Mouse (Mus musculus) intestine, embryonic 15.5 days (tissue): ENCODE results near the gene Ncor2. TPM values are rescaled to one million over a fixed set of nuclear protein-coding genes. Genes with fewer than 3 reads are reported as not detected.
A peak's percentile ranks its signal among the peaks of the same experiment; 100 is the strongest.

Experiments used
- ATAC-seq: fragments of 200-750 bp; cut with Nextera tagmentation; 2 replicates; pipeline ENCODE4 v1.8.0; 2017; ENCODE audit warnings: moderate TSS enrichment, moderate library complexity
- H3K27ac ChIP-seq: fragments of 300-500 bp; sonication (generic); 2 replicates; pipeline ENCODE4 v1.5.1; 2015; ENCODE audit warnings: mild to moderate bottlenecking, inconsistent platforms
- H3K27me3 ChIP-seq: fragments of 300-500 bp; sonication (generic); replicated peaks from 2 replicates; pipeline ENCODE4 v1.6.1; 2015; ENCODE audit warnings: inconsistent platforms
- H3K36me3 ChIP-seq: fragments of 300-500 bp; sonication (generic); 2 replicates; pipeline ENCODE4 v1.6.1; 2015; ENCODE audit warnings: inconsistent platforms
- H3K4me1 ChIP-seq: fragments of 300-500 bp; sonication (generic); replicated peaks from 2 replicates; pipeline ENCODE4 v1.6.1; 2015; ENCODE audit warnings: inconsistent platforms
- H3K4me2 ChIP-seq: fragments of 300-500 bp; sonication (generic); replicated peaks from 2 replicates; pipeline ENCODE4 v1.6.1; 2015; ENCODE audit warnings: mild to moderate bottlenecking, inconsistent platforms
- H3K4me3 ChIP-seq: fragments of 300-500 bp; sonication (generic); replicated peaks from 2 replicates; pipeline ENCODE4 v1.5.1; 2015; ENCODE audit warnings: inconsistent platforms
- H3K9ac ChIP-seq: fragments of 300-500 bp; sonication (generic); 2 replicates; pipeline ENCODE4 v1.6.1; 2015; ENCODE audit warnings: inconsistent platforms
- H3K9me3 ChIP-seq: fragments of 300-500 bp; sonication (generic); 2 replicates; pipeline ENCODE4 v1.6.1; 2016; ENCODE audit warnings: inconsistent platforms
- whole genome bisulfite sequencing: fragments of 180-500 bp; shearing (Covaris S2); methylation state at CpG from one replicate; pipeline ENCODE4 v1.1.7; 2015; 5-methylcytosine and 5-hydroxymethylcytosine counted together
- polyA plus RNA-seq: library from polyadenylated mRNA; unstranded; fragments of >200 nt; fragmentation: Nextera tagmentation; extraction: Ambion mirVana; gene quantifications from 2 replicates; pipeline ENCODE4 v1.2.1, GENCODE M21; 2015

Ncor2 gene
- polyA plus RNA-seq, 1 experiment from 2014 or later, result 20.0 TPM

DNA sequence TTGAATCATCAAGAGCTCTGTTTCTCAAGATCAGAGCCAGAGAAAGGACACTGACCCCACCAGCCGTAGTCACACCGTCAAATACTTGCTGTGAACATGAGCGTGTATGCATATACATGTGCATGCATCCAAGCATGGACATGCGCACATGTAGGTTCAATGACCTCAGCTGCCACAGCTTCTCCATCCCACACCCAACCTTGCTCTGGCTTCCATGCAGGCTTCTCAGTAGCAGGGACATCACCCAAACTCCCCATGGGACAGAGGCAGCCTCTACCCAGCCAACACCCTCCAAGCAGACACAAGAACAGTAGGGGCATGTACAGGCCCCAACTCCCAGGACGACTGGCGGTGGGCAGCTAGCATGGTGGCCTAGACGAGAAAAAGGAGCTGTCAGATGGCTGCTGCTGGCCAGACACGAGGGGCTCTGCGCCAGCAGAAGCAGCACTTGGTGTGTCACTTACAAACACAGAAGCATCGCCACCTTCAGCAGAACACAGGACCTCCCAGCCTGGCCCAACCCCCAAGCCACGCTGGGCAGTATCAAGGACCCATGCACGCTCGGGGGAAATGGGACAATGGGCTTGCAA is 40.1 kb downstream of the Ncor2 start:
- Histone ChIP-seq H3K9ac (no peak overlapping the region), H3K27ac (0 out of 2 replicates have a peak overlapping the region, but pooled peaks have one; percentile 96), H3K4me3 (no peak overlapping the region), H3K36me3 (no peaks in the 10 kb centered on the region), H3K9me3 (no peaks in the 10 kb centered on the region), H3K27me3 (no peaks in the 10 kb centered on the region), H3K4me2 (0 out of 2 replicates have a peak overlapping the region, but pooled peaks have one; percentile 14), H3K4me1 (peaks cover 84% of the 10 kb centered on the region)
- WGBS, result 76% methylated on average over 13 of the region's 13 CpGs
- no peak for ATAC-seq

GRCm38 (mm10) chr5:125137672-125138285 is 41.2 kb downstream of the Ncor2 start:
- H3K27me3 ChIP-seq, result no peaks in the 10 kb centered on the region
- no peak overlapping the region for H3K4me2 ChIP-seq
- peaks cover 85% of the 10 kb centered on the region for H3K4me1 ChIP-seq
- no peak overlapping the region for H3K9ac ChIP-seq
- no peak overlapping the region for H3K4me3 ChIP-seq
- ATAC-seq, result no peak
- no peak overlapping the region for H3K27ac ChIP-seq
- no peaks in the 10 kb centered on the region for H3K36me3 ChIP-seq
- WGBS, result 91% methylated on average over 18 of the region's 18 CpGs
- no peaks in the 10 kb centered on the region for H3K9me3 ChIP-seq

DNA sequence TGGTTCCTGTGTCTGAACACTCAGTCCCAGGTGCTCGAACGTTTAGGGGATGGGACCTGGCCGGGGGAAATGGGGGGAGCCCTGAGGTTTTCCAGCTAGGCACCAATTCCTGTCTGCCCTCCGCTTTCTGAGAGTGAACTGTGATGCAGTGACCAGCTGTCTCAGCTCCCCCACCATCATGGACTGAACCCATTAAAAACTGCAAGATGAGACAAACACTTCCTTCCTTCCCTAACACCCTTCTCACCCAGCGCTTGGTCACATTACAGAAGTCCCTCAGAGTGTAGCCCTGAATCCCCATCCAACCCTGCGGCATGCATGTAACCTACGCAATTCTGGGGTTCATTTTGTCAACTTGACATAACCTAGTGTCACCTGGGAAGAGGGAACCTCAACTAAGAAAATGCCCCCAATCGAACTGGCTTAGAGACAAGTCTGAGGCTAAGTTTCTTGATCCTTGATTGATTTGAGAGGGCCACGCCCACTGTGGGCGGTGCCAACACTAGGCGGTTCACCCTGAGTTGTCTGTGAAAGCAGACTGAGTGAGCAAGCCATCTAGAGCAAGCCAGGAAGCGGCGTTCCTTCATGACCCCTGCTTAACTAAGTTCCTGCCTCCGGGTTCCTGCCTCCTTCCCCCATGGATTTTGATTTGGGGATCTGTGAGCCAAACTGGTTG is 41.9 kb downstream of the Ncor2 start:
- Histone ChIP-seq H3K4me2 (no peak overlapping the region), H3K9ac (no peak overlapping the region), H3K4me3 (no peak overlapping the region), H3K36me3 (no peaks in the 10 kb centered on the region), H3K9me3 (no peaks in the 10 kb centered on the region), H3K27ac (no peak overlapping the region), H3K4me1 (peaks cover 85% of the 10 kb centered on the region), H3K27me3 (no peaks in the 10 kb centered on the region)
- WGBS, result 43% methylated on average over 14 of the region's 14 CpGs
- ATAC-seq, result no peak

- Histone ChIP-seq H3K4me1 (peaks cover 85% of the 10 kb centered on the region), H3K27me3 (no peaks in the 10 kb centered on the region), H3K9ac (no peak overlapping the region), H3K27ac (no peak overlapping the region), H3K9me3 (no peaks in the 10 kb centered on the region), H3K36me3 (no peaks in the 10 kb centered on the region), H3K4me2 (no peak overlapping the region), H3K4me3 (no peak overlapping the region)
- ATAC-seq, result no peak
- 60% methylated on average over 5 of the region's 5 CpGs for WGBS
Measured at GRCm38 (mm10) chr5:125136296-125136995, 42.6 kb downstream of the Ncor2 start.

DNA sequence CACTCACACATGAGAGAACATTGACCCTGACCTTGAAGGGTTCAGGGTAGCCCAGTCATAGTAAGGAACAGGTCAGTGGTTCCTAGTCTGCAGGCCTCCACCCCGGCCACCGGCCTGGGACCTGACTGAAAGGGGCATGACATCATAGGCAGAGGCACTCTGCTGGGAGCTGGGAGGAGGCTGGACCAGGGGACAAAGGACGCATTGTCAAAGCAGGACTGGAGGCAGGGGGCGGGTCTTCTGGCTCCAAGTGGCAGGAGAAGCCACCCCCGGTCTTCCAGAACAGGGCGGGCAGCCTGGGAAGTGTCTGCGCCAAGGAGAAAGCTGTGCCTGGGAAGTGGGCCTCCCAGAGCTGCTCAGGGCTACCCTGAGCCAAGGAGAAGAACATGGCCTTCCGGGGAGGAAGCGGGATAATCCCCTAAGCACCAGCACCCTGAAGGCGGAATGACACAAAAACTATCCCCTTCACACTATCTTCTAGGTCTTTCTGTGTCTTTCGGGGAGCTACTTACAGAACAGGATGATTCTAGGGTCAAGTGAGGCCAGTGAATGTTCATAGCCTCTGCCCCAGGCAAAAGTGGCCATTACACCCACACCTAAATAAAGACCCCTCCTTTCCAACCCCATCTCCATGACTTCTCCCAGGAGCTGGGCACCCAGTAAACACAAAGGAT is 44.1 kb downstream of the Ncor2 start:
- ATAC-seq, result peak; percentile 92

GRCm38 (mm10) chr5:125134391-125134790 is 44.6 kb downstream of the Ncor2 start:
- Histone ChIP-seq H3K4me2 (peak overlapping the region; percentile 30), H3K27ac (peak overlapping the region; percentile 86), H3K27me3 (no peaks in the 10 kb centered on the region), H3K9me3 (no peaks in the 10 kb centered on the region), H3K36me3 (no peaks in the 10 kb centered on the region), H3K9ac (0 out of 2 replicates have a peak overlapping the region, but pooled peaks have one; percentile 8), H3K4me3 (no peak overlapping the region), H3K4me1 (peaks cover 87% of the 10 kb centered on the region)
- ATAC-seq, result peak; percentile 75
- WGBS, result 35% methylated on average over 7 of the region's 7 CpGs

More for the DNA sequence above, 44.1 kb downstream of the Ncor2 start:
- Histone ChIP-seq H3K4me1 (peaks cover 87% of the 10 kb centered on the region), H3K4me2 (peak overlapping the region; percentile 30), H3K4me3 (no peak overlapping the region), H3K9me3 (no peaks in the 10 kb centered on the region), H3K27ac (peak overlapping the region; percentile 86), H3K27me3 (no peaks in the 10 kb centered on the region), H3K9ac (no peak overlapping the region; the same call in 1 of the 2 replicates), H3K36me3 (no peaks in the 10 kb centered on the region)
- 33% methylated on average over 11 of the region's 11 CpGs for WGBS

- Histone ChIP-seq H3K4me3 (no peak overlapping the region), H3K4me1 (peaks cover 87% of the 10 kb centered on the region), H3K27ac (no peak overlapping the region), H3K4me2 (no peak overlapping the region), H3K36me3 (no peaks in the 10 kb centered on the region), H3K9me3 (no peaks in the 10 kb centered on the region), H3K9ac (no peak overlapping the region), H3K27me3 (no peaks in the 10 kb centered on the region)
- WGBS, result 54% methylated on average over 4 of the region's 4 CpGs
- ATAC-seq, result no peak
Measured at GRCm38 (mm10) chr5:125133651-125134050, 45.4 kb downstream of the Ncor2 start.

DNA sequence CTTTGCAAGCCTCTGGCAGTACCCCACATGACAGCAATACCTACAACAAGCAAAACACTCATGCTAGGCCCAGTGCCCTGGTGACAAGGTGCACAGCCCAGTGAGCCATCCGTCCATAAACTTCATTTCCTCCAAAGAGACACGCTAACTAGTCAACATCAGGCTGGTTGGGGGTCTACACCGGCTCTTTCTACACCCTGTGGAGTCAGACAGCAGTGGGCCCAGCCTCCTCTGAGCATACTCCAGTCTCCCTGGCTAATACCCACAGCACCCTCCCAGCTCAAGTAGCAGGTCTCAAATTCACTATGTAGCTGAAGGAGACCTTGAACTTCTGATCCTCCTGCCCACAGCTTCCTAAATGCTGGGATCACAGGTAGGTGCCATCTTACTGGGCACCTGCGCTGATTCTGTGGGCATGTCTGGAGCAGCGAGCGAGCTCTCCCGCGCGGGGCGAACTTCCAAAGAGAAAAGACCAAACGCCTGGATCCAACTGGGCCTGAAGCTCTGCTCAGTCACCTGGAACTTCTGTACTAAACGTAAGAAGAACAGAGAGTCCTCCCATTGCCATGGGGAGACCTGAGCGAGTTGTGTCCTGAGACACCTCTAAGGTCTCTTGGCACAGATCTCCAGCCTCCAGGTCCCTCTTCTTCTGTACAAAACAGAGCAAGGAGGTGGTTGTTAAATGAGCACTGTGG is 46.3 kb downstream of the Ncor2 start:
- ATAC-seq, result no peak
- H3K9me3 ChIP-seq, result no peaks in the 10 kb centered on the region
- no peak overlapping the region for H3K4me3 ChIP-seq
- peaks cover 91% of the 10 kb centered on the region for H3K4me1 ChIP-seq
- no peaks in the 10 kb centered on the region for H3K36me3 ChIP-seq
- no peaks in the 10 kb centered on the region for H3K27me3 ChIP-seq
- H3K4me2 ChIP-seq, result no peak overlapping the region
- WGBS, result 93% methylated on average over 13 of the region's 13 CpGs
- no peak overlapping the region for H3K9ac ChIP-seq
- H3K27ac ChIP-seq, result 0 out of 2 replicates have a peak overlapping the region, but pooled peaks have one; percentile 1

- ATAC-seq, result no peak
- H3K27ac ChIP-seq, result 0 out of 2 replicates have a peak overlapping the region, but pooled peaks have one; percentile 1
- H3K4me2 ChIP-seq, result no peak overlapping the region
- H3K36me3 ChIP-seq, result no peaks in the 10 kb centered on the region
- no peaks in the 10 kb centered on the region for H3K27me3 ChIP-seq
- peaks cover 87% of the 10 kb centered on the region for H3K4me1 ChIP-seq
- no peak overlapping the region for H3K9ac ChIP-seq
- H3K9me3 ChIP-seq, result no peaks in the 10 kb centered on the region
- no peak overlapping the region for H3K4me3 ChIP-seq
- 77% methylated on average over 2 of the region's 2 CpGs for WGBS
Measured at GRCm38 (mm10) chr5:125132069-125132468, 47.0 kb downstream of the Ncor2 start.

DNA sequence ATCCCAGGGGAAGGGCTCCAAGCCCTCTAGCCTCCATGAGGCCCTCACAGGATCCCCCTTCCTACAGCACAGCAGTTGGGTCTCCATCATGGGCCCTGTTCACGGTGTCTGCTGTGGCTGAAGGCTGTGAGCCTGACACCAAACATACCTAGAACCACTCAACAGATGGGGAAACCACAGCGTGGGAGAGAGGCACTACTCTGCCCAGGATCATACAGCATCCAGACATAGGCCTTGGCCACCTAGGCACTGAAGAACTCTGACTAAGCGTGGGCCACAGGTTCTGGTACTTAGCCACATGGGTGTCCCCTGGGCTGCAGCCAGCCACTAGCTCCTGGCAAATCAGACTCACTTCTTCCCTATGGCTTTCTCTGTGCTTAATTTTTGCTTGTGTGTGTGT is 48.6 kb downstream of the Ncor2 start:
- 79% methylated on average over 3 of the region's 3 CpGs for WGBS
- Histone ChIP-seq H3K27me3 (no peaks in the 10 kb centered on the region), H3K27ac (no peak overlapping the region), H3K4me3 (no peak overlapping the region), H3K4me2 (no peak overlapping the region), H3K4me1 (peaks cover 77% of the 10 kb centered on the region), H3K36me3 (no peaks in the 10 kb centered on the region), H3K9ac (no peak overlapping the region), H3K9me3 (no peaks in the 10 kb centered on the region)
- ATAC-seq, result no peak

DNA sequence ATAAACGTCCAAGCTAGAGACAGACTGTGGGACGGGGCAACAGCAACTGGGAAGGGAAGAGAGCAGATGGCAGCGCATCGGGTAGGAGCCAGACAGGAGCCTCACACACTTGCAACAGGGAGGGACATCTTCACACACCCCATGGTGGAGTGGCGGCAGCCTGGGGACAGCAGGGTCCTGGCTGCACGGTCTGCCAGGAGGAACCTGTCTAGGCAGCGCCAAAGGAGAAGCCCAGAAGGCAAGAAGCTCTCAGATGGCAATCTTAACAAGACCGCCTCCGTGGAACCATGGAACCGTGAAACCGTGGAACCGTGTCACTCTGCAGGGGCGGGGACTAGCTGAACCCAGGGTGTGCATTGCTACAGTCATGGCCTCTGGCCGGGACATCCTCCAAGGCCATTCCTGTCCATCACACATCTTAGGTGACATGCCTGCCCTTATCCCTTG is 50.1 kb downstream of the Ncor2 start:
- 75% methylated on average over 14 of the region's 14 CpGs for WGBS
- Histone ChIP-seq H3K36me3 (no peaks in the 10 kb centered on the region), H3K9me3 (no peaks in the 10 kb centered on the region), H3K4me2 (no peak overlapping the region), H3K4me1 (peaks cover 62% of the 10 kb centered on the region), H3K4me3 (no peak overlapping the region), H3K27me3 (no peaks in the 10 kb centered on the region), H3K9ac (no peak overlapping the region), H3K27ac (0 out of 2 replicates have a peak overlapping the region, but pooled peaks have one; percentile 40)
- no peak for ATAC-seq
